Mouse (Mus musculus): ENCODE results near the gene Adamts4. TPM values are rescaled to one million over a fixed set of nuclear protein-coding genes. Genes with fewer than 3 reads are reported as not detected.

Gene Adamts4
- polyA plus RNA-seq, 1 experiment from 2014 or later, result 6.0 TPM

DNA sequence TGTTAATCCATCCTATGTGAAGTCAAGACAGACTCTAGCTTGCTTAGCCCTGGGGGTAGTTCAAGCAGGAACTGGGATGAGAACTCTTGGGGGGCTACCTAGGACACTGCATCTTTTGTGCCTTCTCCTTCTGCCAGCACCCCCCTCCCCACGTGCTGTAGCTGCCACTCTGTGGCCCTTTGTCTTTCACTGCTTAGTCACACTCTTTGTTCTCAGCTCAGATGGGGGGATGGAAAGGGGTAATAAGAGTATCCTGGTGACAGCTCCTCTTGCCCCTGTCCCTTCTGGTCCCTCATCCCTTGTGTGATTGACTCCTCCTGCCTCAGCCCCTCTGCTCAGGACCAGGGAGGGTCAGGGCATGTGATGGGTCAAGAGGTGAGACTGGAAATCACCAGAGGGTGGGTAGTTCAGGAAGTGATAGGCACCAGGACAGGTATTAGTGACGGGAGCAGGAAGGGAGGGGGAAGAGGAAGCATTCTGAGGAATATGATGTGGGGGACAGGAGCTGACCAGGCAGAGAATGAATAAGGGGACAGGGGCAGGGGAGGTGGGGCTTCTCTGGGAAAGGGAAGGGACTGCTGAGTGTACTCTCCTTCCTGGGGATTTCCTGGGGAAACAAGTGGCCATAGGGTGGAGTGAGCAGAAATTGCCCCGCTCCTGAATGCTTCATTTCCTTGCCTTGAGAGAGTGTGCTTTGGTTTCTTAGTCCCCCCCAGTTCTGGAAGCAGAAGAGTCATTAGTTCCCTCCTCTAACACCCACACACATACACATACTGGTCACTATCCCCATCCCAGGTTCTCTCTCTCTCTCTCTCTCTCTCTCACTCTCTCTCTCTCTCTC, 1.6 kb upstream of the Adamts4 start:
- H3K4me3 ChIP-seq (ENCODE audit: low read length), result no peak overlapping the region
- H3K9me3 ChIP-seq (ENCODE audit: control insufficient read depth, low read length), result no peaks in the 10 kb centered on the region
- no peaks in the 10 kb centered on the region for H3K36me3 ChIP-seq (ENCODE audit: control insufficient read depth, insufficient read depth, low read length)
- no peak overlapping the region for H3K9ac ChIP-seq (ENCODE audit: low read depth, low read length)
- peaks cover 39% of the 10 kb centered on the region for H3K4me1 ChIP-seq (ENCODE audit: control insufficient read depth, insufficient read depth, low read depth, low read length)
- H3K27ac ChIP-seq (ENCODE audit: low read depth, low read length), result no peak overlapping the region; the same call in 1 of the 2 replicates
- H3K4me2 ChIP-seq (ENCODE audit: low read length), result no peak overlapping the region
- ATAC-seq, result no peak
- no peaks in the 10 kb centered on the region for H3K27me3 ChIP-seq (replicated peaks; ENCODE audit: control insufficient read depth, insufficient read depth, low read length)
- WGBS, result 36% methylated on average over 3 of the region's 3 CpGs

DNA sequence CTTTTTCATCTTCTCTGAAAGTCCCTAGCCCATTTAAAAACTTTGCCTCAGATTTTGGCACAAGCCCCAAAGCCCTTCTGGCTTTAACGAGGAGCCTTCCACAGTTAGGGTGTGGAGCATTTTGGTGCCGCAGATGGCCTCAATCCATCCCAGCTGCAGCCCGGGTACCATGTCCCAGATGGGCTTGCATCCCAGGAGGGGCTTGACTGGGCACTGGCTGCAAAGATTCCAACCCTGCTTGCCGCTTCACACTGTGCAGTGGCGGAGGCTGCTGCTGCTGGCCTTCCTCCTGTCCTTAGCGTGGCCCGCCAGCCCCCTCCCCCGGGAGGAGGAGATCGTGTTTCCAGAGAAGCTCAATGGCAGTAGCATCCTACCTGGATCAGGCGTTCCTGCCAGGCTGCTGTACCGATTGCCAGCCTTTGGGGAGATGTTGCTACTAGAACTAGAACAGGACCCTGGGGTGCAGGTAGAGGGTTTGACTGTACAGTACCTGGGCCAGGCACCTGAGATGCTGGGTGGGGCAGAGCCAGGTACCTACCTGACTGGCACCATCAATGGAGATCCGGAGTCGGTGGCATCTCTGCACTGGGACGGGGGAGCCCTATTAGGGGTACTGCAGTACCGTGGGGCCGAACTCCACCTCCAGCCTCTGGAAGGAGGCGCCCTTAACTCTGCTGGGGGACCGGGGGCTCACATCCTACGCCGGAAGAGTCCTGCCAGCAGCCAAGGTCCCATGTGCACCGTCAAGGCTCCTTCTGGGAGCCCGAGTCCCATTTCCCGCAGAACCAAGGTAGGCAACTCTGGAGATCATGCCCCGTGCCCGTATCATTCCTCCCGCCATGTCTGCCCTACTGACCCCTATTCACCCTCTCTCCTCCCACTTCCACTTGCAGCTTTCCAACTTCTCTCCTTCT, 716 bp downstream of the Adamts4 start, which contains the start of gene Ndufs2:
Gene Ndufs2, minus strand, starts transcription at position 709 of the 914 bp plus-strand sequence.
- H3K9me3 ChIP-seq (ENCODE audit: control insufficient read depth, low read length), result no peaks in the 10 kb centered on the region
- peak within 1 kb of the TSS; percentile 59 for H3K4me2 ChIP-seq (ENCODE audit: low read length)
- H3K9ac ChIP-seq (ENCODE audit: low read depth, low read length), result peak within 1 kb of the TSS; percentile 57
- peak; percentile 1; the same call in 1 of the 2 replicates for ATAC-seq
- H3K27ac ChIP-seq (ENCODE audit: low read depth, low read length), result peak within 1 kb of the TSS; percentile 70
- no peaks in the 10 kb centered on the region for H3K27me3 ChIP-seq (replicated peaks; ENCODE audit: control insufficient read depth, insufficient read depth, low read length)
- peak within 1 kb of the TSS; percentile 37 for H3K4me3 ChIP-seq (ENCODE audit: low read length)
- peaks cover 35% of the 10 kb centered on the region for H3K4me1 ChIP-seq (ENCODE audit: control insufficient read depth, insufficient read depth, low read depth, low read length)
- H3K36me3 ChIP-seq (ENCODE audit: control insufficient read depth, insufficient read depth, low read length), result no peaks in the 10 kb centered on the region
- WGBS, result 7% methylated on average over 24 of the region's 26 CpGs

DNA sequence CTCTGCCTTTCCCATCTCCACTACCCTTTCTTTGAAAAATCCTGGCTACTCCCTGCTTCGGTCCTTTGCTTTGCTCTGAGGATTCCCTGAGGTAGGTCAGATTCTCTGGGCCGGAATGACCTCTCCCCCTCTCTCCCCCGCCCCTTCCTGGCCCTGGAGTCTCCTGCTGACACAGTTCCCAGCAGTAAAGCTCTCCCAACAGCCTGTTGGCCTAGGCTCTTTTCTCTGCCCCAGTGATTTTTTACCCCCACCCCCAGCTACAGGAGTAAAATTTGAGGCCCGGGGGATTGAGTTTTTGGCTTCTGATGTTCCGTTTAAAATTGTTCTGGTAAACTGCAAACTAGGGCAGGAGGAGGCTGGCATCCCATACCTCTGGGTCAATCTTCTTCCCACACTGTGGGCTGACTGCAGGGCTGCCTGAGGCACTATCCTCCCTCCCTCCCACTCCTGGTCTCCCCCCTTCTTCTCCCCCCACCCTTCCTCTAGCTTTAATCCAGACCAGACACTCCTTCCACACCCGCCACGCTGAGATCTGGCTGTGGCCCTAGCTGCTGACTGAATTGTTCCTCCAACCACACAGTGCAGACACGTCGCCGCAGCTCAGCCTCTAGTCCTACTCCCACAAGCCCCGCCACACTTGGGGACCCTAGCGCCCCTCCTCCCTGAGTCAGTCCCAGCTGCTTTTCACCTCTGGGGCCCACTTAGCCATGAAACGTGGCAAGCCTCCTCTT, 1.5 kb downstream of the Adamts4 start:
- H3K4me3 ChIP-seq (ENCODE audit: low read length), result peak overlapping the region; percentile 37
- H3K4me2 ChIP-seq (ENCODE audit: low read length), result peak overlapping the region; percentile 59
- H3K27me3 ChIP-seq (replicated peaks; ENCODE audit: control insufficient read depth, insufficient read depth, low read length), result no peaks in the 10 kb centered on the region
- peak overlapping the region; percentile 57 for H3K9ac ChIP-seq (ENCODE audit: low read depth, low read length)
- no peaks in the 10 kb centered on the region for H3K36me3 ChIP-seq (ENCODE audit: control insufficient read depth, insufficient read depth, low read length)
- H3K27ac ChIP-seq (ENCODE audit: low read depth, low read length), result peak overlapping the region; percentile 70
- no peaks in the 10 kb centered on the region for H3K9me3 ChIP-seq (ENCODE audit: control insufficient read depth, low read length)
- no peak for ATAC-seq
- WGBS, result 4% methylated on average over 13 of the region's 13 CpGs
- H3K4me1 ChIP-seq (ENCODE audit: control insufficient read depth, insufficient read depth, low read depth, low read length), result peaks cover 31% of the 10 kb centered on the region

- Histone ChIP-seq H3K27ac (ENCODE audit: low read depth, low read length) (peak overlapping the region; percentile 70), H3K9me3 (ENCODE audit: control insufficient read depth, low read length) (no peaks in the 10 kb centered on the region), H3K27me3 (replicated peaks; ENCODE audit: control insufficient read depth, insufficient read depth, low read length) (no peaks in the 10 kb centered on the region), H3K4me3 (ENCODE audit: low read length) (peak overlapping the region; percentile 37; the same call in 1 of the 2 replicates), H3K36me3 (ENCODE audit: control insufficient read depth, insufficient read depth, low read length) (no peaks in the 10 kb centered on the region), H3K9ac (ENCODE audit: low read depth, low read length) (peak overlapping the region; percentile 57), H3K4me1 (ENCODE audit: control insufficient read depth, insufficient read depth, low read depth, low read length) (peaks cover 29% of the 10 kb centered on the region), H3K4me2 (ENCODE audit: low read length) (peak overlapping the region; percentile 59)
- no peak for ATAC-seq
- WGBS, result 50% methylated on average over 17 of the region's 17 CpGs
Measured at GRCm38 (mm10) chr1:171252415-171252814, 2.2 kb downstream of the Adamts4 start.

GRCm38 (mm10) chr1:171256095-171256818, 6.0 kb downstream of the Adamts4 start:
- Histone ChIP-seq H3K9ac (ENCODE audit: low read depth, low read length) (no peak overlapping the region), H3K27me3 (replicated peaks; ENCODE audit: control insufficient read depth, insufficient read depth, low read length) (no peaks in the 10 kb centered on the region), H3K36me3 (ENCODE audit: control insufficient read depth, insufficient read depth, low read length) (no peaks in the 10 kb centered on the region), H3K9me3 (ENCODE audit: control insufficient read depth, low read length) (no peaks in the 10 kb centered on the region), H3K4me3 (ENCODE audit: low read length) (no peak overlapping the region), H3K27ac (ENCODE audit: low read depth, low read length) (no peak overlapping the region), H3K4me2 (ENCODE audit: low read length) (no peak overlapping the region), H3K4me1 (ENCODE audit: control insufficient read depth, insufficient read depth, low read depth, low read length) (peaks cover 13% of the 10 kb centered on the region)
- ATAC-seq, result no peak
- 92% methylated on average over 24 of the region's 24 CpGs for WGBS

DNA sequence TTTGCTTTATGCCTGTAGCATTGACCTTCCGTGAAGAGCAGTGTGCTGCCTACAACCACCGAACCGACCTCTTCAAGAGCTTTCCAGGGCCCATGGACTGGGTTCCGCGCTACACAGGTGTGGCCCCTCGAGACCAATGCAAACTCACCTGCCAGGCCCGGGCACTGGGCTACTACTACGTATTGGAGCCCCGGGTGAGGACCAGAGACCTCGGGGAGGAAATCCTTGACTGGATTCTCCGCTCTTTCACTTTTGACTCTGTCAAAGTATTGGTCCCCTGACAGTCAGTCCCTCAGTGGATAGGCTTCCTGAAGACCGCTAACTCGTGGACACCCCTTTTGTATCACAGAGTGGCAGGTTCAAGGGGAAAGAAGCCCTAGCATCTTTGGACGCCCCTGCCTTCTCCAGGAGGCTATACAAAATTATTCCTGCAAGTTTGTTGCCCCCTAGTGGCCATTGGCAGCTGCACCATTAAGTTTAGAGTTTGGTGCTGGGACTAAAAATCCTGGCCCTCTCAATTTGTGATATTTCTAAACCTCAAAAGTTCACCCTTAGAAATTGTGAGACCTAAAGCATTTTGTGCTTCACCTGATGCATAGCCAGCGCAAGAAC, 6.8 kb downstream of the Adamts4 start:
- peaks cover 6% of the 10 kb centered on the region for H3K4me1 ChIP-seq (ENCODE audit: control insufficient read depth, insufficient read depth, low read depth, low read length)
- WGBS, result 70% methylated on average over 15 of the region's 15 CpGs
- no peaks in the 10 kb centered on the region for H3K27me3 ChIP-seq (replicated peaks; ENCODE audit: control insufficient read depth, insufficient read depth, low read length)
- H3K4me2 ChIP-seq (ENCODE audit: low read length), result no peak overlapping the region
- no peak overlapping the region for H3K27ac ChIP-seq (ENCODE audit: low read depth, low read length)
- no peaks in the 10 kb centered on the region for H3K36me3 ChIP-seq (ENCODE audit: control insufficient read depth, insufficient read depth, low read length)
- no peak overlapping the region for H3K4me3 ChIP-seq (ENCODE audit: low read length)
- no peak overlapping the region for H3K9ac ChIP-seq (ENCODE audit: low read depth, low read length)
- no peak for ATAC-seq
- H3K9me3 ChIP-seq (ENCODE audit: control insufficient read depth, low read length), result no peaks in the 10 kb centered on the region

- H3K4me1 ChIP-seq (ENCODE audit: control insufficient read depth, insufficient read depth, low read depth, low read length), result peaks cover 6% of the 10 kb centered on the region
- no peaks in the 10 kb centered on the region for H3K36me3 ChIP-seq (ENCODE audit: control insufficient read depth, insufficient read depth, low read length)
- H3K27me3 ChIP-seq (replicated peaks; ENCODE audit: control insufficient read depth, insufficient read depth, low read length), result no peaks in the 10 kb centered on the region
- no peak overlapping the region for H3K4me3 ChIP-seq (ENCODE audit: low read length)
- no peak overlapping the region for H3K4me2 ChIP-seq (ENCODE audit: low read length)
- no peak overlapping the region for H3K9ac ChIP-seq (ENCODE audit: low read depth, low read length)
- no peaks in the 10 kb centered on the region for H3K9me3 ChIP-seq (ENCODE audit: control insufficient read depth, low read length)
- no peak for ATAC-seq
- WGBS, result 86% methylated on average over 9 of the region's 9 CpGs
- H3K27ac ChIP-seq (ENCODE audit: low read depth, low read length), result no peak overlapping the region
Measured at GRCm38 (mm10) chr1:171257781-171258180, 7.6 kb downstream of the Adamts4 start.

GRCm38 (mm10) chr1:171258921-171259320, 8.7 kb downstream of the Adamts4 start:
- Histone ChIP-seq H3K36me3 (ENCODE audit: control insufficient read depth, insufficient read depth, low read length) (no peaks in the 10 kb centered on the region), H3K9ac (ENCODE audit: low read depth, low read length) (no peak overlapping the region), H3K4me2 (ENCODE audit: low read length) (no peak overlapping the region), H3K9me3 (ENCODE audit: control insufficient read depth, low read length) (no peaks in the 10 kb centered on the region), H3K4me1 (ENCODE audit: control insufficient read depth, insufficient read depth, low read depth, low read length) (peaks cover 14% of the 10 kb centered on the region), H3K27ac (ENCODE audit: low read depth, low read length) (no peak overlapping the region), H3K4me3 (ENCODE audit: low read length) (no peak overlapping the region), H3K27me3 (replicated peaks; ENCODE audit: control insufficient read depth, insufficient read depth, low read length) (no peaks in the 10 kb centered on the region)
- 80% methylated on average over 17 of the region's 17 CpGs for WGBS
- no peak for ATAC-seq

All from hindbrain, embryonic 16.5 days (tissue).